Mouse (Mus musculus) MEL (cell line): ENCODE measurements around the gene Dzip1. TPM values are rescaled to one million over a fixed set of nuclear protein-coding genes. Genes with fewer than 3 reads are reported as not detected.

Experiments used
- DNase-seq: peaks from one replicate; pipeline ENCODE4 v3.0.0; 2011; ENCODE audit warnings: low read depth, low spot score
- H3K27ac ChIP-seq: 2 replicates; pipeline ENCODE4 v1.5.1; 2012; ENCODE audit warnings: low read depth, mild to moderate bottlenecking, control low read depth, low read length, moderate library complexity; ENCODE audit not compliant: control insufficient read depth
- H3K27me3 ChIP-seq, 2 experiments: fragments of 150-350 bp in 1 of 2; sonication (generic) in 1 of 2; 2 replicates each; pipeline ENCODE4 v1.6.1; 2012; ENCODE audit warnings: low read length in 2 of 2, mild to moderate bottlenecking in 2 of 2, improper control_type of control experiment in 1 of 2, moderate library complexity in 1 of 2; ENCODE audit not compliant: insufficient read depth in 2 of 2, control insufficient read depth in 1 of 2
- H3K36me3 ChIP-seq, 2 experiments: 2 replicates each; pipeline ENCODE4 v1.6.1; 2012 to 2014; ENCODE audit warnings: low read length in 2 of 2, improper control_type of control experiment in 1 of 2, inconsistent platforms in 1 of 2, mild to moderate bottlenecking in 1 of 2; ENCODE audit not compliant: insufficient read depth in 2 of 2, control insufficient read depth in 1 of 2
- H3K4me1 ChIP-seq, 2 experiments: fragments of 150-350 bp in 1 of 2; sonication (generic) in 1 of 2; 2 replicates each; pipeline ENCODE4 v1.6.1; 2012; ENCODE audit warnings: low read length in 2 of 2, improper control_type of control experiment in 1 of 2, mild to moderate bottlenecking in 1 of 2; ENCODE audit not compliant: insufficient read depth in 2 of 2, control insufficient read depth in 1 of 2
- H3K4me3 ChIP-seq, 2 experiments: fragments of 150-350 bp in 1 of 2; sonication (generic) in 1 of 2; 2 replicates each; pipeline ENCODE4 v1.5.1; 2012; ENCODE audit warnings: low read depth in 2 of 2, low read length in 2 of 2, mild to moderate bottlenecking in 2 of 2, moderate library complexity in 2 of 2, control low read depth in 1 of 2, improper control_type of control experiment in 1 of 2; ENCODE audit not compliant: control insufficient read depth in 1 of 2, insufficient read depth in 1 of 2
- H3K79me2 ChIP-seq: 2 replicates; pipeline ENCODE4 v1.6.1; 2012; ENCODE audit warnings: mild to moderate bottlenecking, low read length, moderate library complexity; ENCODE audit not compliant: control insufficient read depth, poor library complexity, insufficient read depth
- H3K9ac ChIP-seq: 2 replicates; pipeline ENCODE4 v1.6.1; 2012; ENCODE audit warnings: low read depth, mild to moderate bottlenecking, control low read depth, low read length, moderate library complexity; ENCODE audit not compliant: control insufficient read depth, poor library complexity, severe bottlenecking
- H3K9me3 ChIP-seq: fragments of 150-350 bp; sonication (generic); replicated peaks from 2 replicates; pipeline ENCODE4 v1.6.1; 2012; ENCODE audit warnings: mild to moderate bottlenecking, low read length, improper control_type of control experiment, moderate library complexity; ENCODE audit not compliant: insufficient read depth
- BHLHE40 ChIP-seq: IDR thresholded peaks from 2 replicates; pipeline ENCODE4 v1.6.1; 2012; ENCODE audit warnings: low read depth, mild to moderate bottlenecking, inconsistent platforms, low read length, improper control_type of control experiment, borderline replicate concordance
- ELF1 ChIP-seq: IDR thresholded peaks from 2 replicates; pipeline ENCODE4 v1.6.1; 2014; ENCODE audit warnings: low read depth, mild to moderate bottlenecking, inconsistent platforms, low read length, improper control_type of control experiment, moderate library complexity
- GABPA ChIP-seq: IDR thresholded peaks from 2 replicates; pipeline ENCODE4 v1.6.1; 2012; ENCODE audit warnings: low read depth, mild to moderate bottlenecking, inconsistent platforms, low read length, improper control_type of control experiment, moderate library complexity
- JUND ChIP-seq: IDR thresholded peaks from 2 replicates; pipeline ENCODE4 v1.6.1; 2011; ENCODE audit warnings: low read depth, mild to moderate bottlenecking, improper control_type of control experiment, low read length
- MAX ChIP-seq: IDR thresholded peaks from 2 replicates; pipeline ENCODE4 v1.6.1; 2011; ENCODE audit warnings: low read length, improper control_type of control experiment
- MXI1 ChIP-seq: IDR thresholded peaks from 2 replicates; pipeline ENCODE4 v1.6.1; 2011; ENCODE audit warnings: mild to moderate bottlenecking, low read depth, low read length, improper control_type of control experiment
- MYB ChIP-seq: IDR thresholded peaks from 2 replicates; pipeline ENCODE4 v1.6.1; 2011; ENCODE audit warnings: mild to moderate bottlenecking, low read depth, low read length, improper control_type of control experiment
- NELFE ChIP-seq: IDR thresholded peaks from 2 replicates; pipeline ENCODE4 v1.6.1; 2011; ENCODE audit warnings: low read depth, low read length, improper control_type of control experiment
- NRF1 ChIP-seq: IDR thresholded peaks from 2 replicates; pipeline ENCODE4 v1.6.1; 2014; ENCODE audit warnings: low read depth, mild to moderate bottlenecking, inconsistent platforms, low read length, improper control_type of control experiment, moderate library complexity; ENCODE audit not compliant: poor library complexity, insufficient read depth, severe bottlenecking
- POLR2AphosphoS2 ChIP-seq: IDR thresholded peaks from 2 replicates; pipeline ENCODE4 v1.6.1; 2011; ENCODE audit warnings: low read length, improper control_type of control experiment
- TCF12 ChIP-seq: IDR thresholded peaks from 2 replicates; pipeline ENCODE4 v1.6.1; 2014; ENCODE audit warnings: low read depth, mild to moderate bottlenecking, inconsistent platforms, low read length, improper control_type of control experiment, moderate library complexity
- USF2 ChIP-seq, 2 experiments: IDR thresholded peaks; 2 replicates each; pipeline ENCODE4 v1.6.1; 2011 to 2012; ENCODE audit warnings: improper control_type of control experiment in 2 of 2, low read length in 2 of 2, borderline replicate concordance in 1 of 2, inconsistent platforms in 1 of 2, low read depth in 1 of 2, mild to moderate bottlenecking in 1 of 2; ENCODE audit not compliant: insufficient read depth in 1 of 2
- ZKSCAN1 ChIP-seq: IDR thresholded peaks from 2 replicates; pipeline ENCODE4 v1.6.1; 2012; ENCODE audit warnings: low read depth, mild to moderate bottlenecking, inconsistent platforms, low read length, improper control_type of control experiment, moderate library complexity
- ZNF384 ChIP-seq: IDR thresholded peaks from 2 replicates; pipeline ENCODE4 v1.6.1; 2012; ENCODE audit warnings: low read depth, mild to moderate bottlenecking, inconsistent platforms, low read length, improper control_type of control experiment
- polyA plus RNA-seq, 2 experiments: library from polyadenylated mRNA; stranded (reverse) in 1 of 2; unstranded in 1 of 2; fragments of >175 nt in 1 of 2; fragments of >200 nt in 1 of 2; gene quantifications; 2 replicates each; pipeline versions ENCODE4 v1.2.1 to v1.2.4; 2012; ENCODE audit warnings: low replicate concordance in 2 of 2, low read depth in 1 of 2; ENCODE audit not compliant: insufficient read length in 2 of 2, insufficient read depth in 1 of 2, missing spikeins in 1 of 2
- total RNA-seq: library from RNA; depleted of rRNA; stranded (reverse); fragments of 300-350 nt; gene quantifications from 2 replicates; pipeline ENCODE4 v1.2.3, GENCODE M21; 2012

Dzip1 gene
- total and polyA plus RNA-seq, 3 experiments: 0.35 to 1.8 TPM; not detected in 1

GRCm38 (mm10) chr14:118851496-118852107 is 73.7 kb downstream of the Dzip1 start:
- no peak overlapping the region for H3K9ac ChIP-seq

DNA sequence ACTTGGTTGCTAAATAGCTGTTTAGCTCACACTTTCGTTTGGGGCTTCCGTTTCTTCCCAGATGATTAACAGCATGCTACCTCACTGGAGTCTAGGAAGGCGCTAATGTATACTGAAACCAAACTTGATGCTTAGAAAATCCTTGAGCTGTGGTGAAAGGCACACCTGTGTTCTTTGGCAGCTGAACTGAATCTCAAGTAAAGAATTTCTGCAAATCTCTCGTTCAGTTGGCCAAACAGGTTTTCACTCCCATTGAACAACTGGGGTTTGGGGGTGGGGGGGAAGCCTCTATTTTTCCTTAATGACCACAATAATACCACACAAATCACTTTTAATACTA is 74.6 kb downstream of the Dzip1 start:
- Histone ChIP-seq H3K36me3 (no peaks in the 10 kb centered on the region), H3K27ac (no peak overlapping the region), H3K9ac (no peak overlapping the region), H3K9me3 (no peaks in the 10 kb centered on the region), H3K27me3 (no peaks in the 10 kb centered on the region), H3K79me2 (no peaks in the 10 kb centered on the region), H3K4me3 (no peak overlapping the region), H3K4me1 (peaks cover 0 to 14% of the 10 kb centered on the region in 2 experiments; a peak in 2 of 4 replicates)
- TF ChIP-seq BHLHE40 (no peak), POLR2AphosphoS2 (no peak), MYB (no peak), GABPA (no peak), TCF12 (no peak), JUND (no peak), ZNF384 (no peak), ELF1 (no peak), MXI1 (no peak)
- DNase-seq: no peak

More at GRCm38 (mm10) chr14:118851496-118852107, 73.7 kb downstream of the Dzip1 start:
- no peaks in the 10 kb centered on the region for H3K27me3 ChIP-seq
- H3K79me2 ChIP-seq: no peaks in the 10 kb centered on the region
- H3K4me1 ChIP-seq: peaks cover 0 to 15% of the 10 kb centered on the region in 2 experiments; a peak in 2 of 4 replicates
- H3K27ac ChIP-seq: no peak overlapping the region
- no peak overlapping the region for H3K4me3 ChIP-seq
- no peaks in the 10 kb centered on the region for H3K9me3 ChIP-seq
- H3K36me3 ChIP-seq: peaks cover 0 to 2% of the 10 kb centered on the region in 2 experiments; a peak in 2 of 4 replicates
- no peak for DNase-seq
- TF ChIP-seq NELFE (no peak), BHLHE40 (no peak), MAX (no peak), NRF1 (no peak), USF2 (IDR thresholded peaks at IDR 0.05; ENCODE audit: borderline replicate concordance in 1 of 2, insufficient read depth in 1 of 2, low read depth in 1 of 2, low read length in 2 of 2) (no peak), ZKSCAN1 (no peak), JUND (no peak)
